Mouse (Mus musculus): ENCODE measurements around the gene Per3. TPM values are rescaled to one million over a fixed set of nuclear protein-coding genes. Genes with fewer than 3 reads are reported as not detected.

Per3 gene
- polyA plus RNA-seq, 1 experiment: 4.5 TPM

DNA sequence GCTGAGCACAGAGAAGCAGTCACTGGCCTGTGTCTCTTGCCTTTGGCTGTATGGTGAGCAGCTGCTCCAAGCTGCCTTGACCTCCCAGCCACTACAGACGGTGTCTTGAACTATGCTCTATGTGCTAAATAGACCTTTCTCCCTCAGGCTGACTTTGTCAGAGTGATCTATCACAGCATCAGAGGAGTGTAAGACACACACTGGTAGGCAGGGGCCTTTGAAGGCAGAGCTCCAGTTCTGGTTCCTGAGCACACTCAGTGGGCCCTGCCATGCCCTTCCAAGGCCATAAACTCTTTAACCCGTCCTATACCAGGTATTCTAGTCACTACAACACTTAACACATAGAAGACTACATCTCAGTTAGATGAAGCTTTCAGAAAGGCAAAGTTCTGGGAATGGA lies 36.9 kb upstream of the Per3 start:
- DNase-seq (ENCODE audit: low read depth in 1 of 2, low spot score in 2 of 2): no peak
- 77% methylated on average over 2 of the region's 2 CpGs for WGBS

GRCm38 (mm10) chr4:151074817-151075216 lies 30.4 kb upstream of the Per3 start:
- H3K27me3 ChIP-seq (ENCODE audit: control insufficient read depth, insufficient read depth, low read length): no peaks in the 10 kb centered on the region
- WGBS: 95% methylated on average over 15 of the region's 15 CpGs
- H3K36me3 ChIP-seq (ENCODE audit: control insufficient read depth, insufficient read depth, low read length): no peaks in the 10 kb centered on the region
- TF ChIP-seq CTCF (IDR thresholded peaks at IDR 0.05; ENCODE audit: extremely low read depth, insufficient read depth, insufficient read length, insufficient replicate concordance): no peak
- TF ChIP-seq POLR2A (IDR thresholded peaks at IDR 0.05; ENCODE audit: low read depth, low read length): no peak
- H3K27ac ChIP-seq (ENCODE audit: insufficient read depth, low read length): no peak overlapping the region
- H3K4me3 ChIP-seq (ENCODE audit: extremely low read depth, insufficient read depth, insufficient read length): no peak overlapping the region
- H3K4me1 ChIP-seq (ENCODE audit: control insufficient read depth, insufficient read depth, insufficient read length): no peaks in the 10 kb centered on the region
- DNase-seq (ENCODE audit: low read depth in 1 of 2, low spot score in 2 of 2): no peak

More for the DNA sequence above, 36.9 kb upstream of the Per3 start:
- no peak for TF ChIP-seq CTCF (IDR thresholded peaks at IDR 0.05; ENCODE audit: extremely low read depth, insufficient read depth, insufficient read length, insufficient replicate concordance)
- no peak for TF ChIP-seq POLR2A (IDR thresholded peaks at IDR 0.05; ENCODE audit: low read depth, low read length)
- no peaks in the 10 kb centered on the region for H3K36me3 ChIP-seq (ENCODE audit: control insufficient read depth, insufficient read depth, low read length)
- H3K4me3 ChIP-seq (ENCODE audit: extremely low read depth, insufficient read depth, insufficient read length): no peak overlapping the region
- no peak overlapping the region for H3K27ac ChIP-seq (ENCODE audit: insufficient read depth, low read length)
- H3K4me1 ChIP-seq (ENCODE audit: control insufficient read depth, insufficient read depth, insufficient read length): no peaks in the 10 kb centered on the region
- no peaks in the 10 kb centered on the region for H3K27me3 ChIP-seq (ENCODE audit: control insufficient read depth, insufficient read depth, low read length)

- WGBS: 46% methylated on average over 13 of the region's 13 CpGs
- H3K27me3 ChIP-seq (ENCODE audit: control insufficient read depth, insufficient read depth, low read length): no peaks in the 10 kb centered on the region
- H3K27ac ChIP-seq (ENCODE audit: insufficient read depth, low read length): no peak overlapping the region
- no peaks in the 10 kb centered on the region for H3K4me1 ChIP-seq (ENCODE audit: control insufficient read depth, insufficient read depth, insufficient read length)
- peak in 1 of 2 experiments; percentile 50 for DNase-seq (ENCODE audit: low read depth in 1 of 2, low spot score in 2 of 2)
- H3K4me3 ChIP-seq (ENCODE audit: extremely low read depth, insufficient read depth, insufficient read length): no peak overlapping the region
- H3K36me3 ChIP-seq (ENCODE audit: control insufficient read depth, insufficient read depth, low read length): no peaks in the 10 kb centered on the region
- TF ChIP-seq POLR2A (IDR thresholded peaks at IDR 0.05; ENCODE audit: low read depth, low read length) (no peak), CTCF (IDR thresholded peaks at IDR 0.05; ENCODE audit: extremely low read depth, insufficient read depth, insufficient read length, insufficient replicate concordance) (peak; percentile 34; the same call in 1 of the 2 replicates)
Observed at GRCm38 (mm10) chr4:151073108-151073744, 28.8 kb upstream of the Per3 start.

GRCm38 (mm10) chr4:151070962-151071361 lies 26.5 kb upstream of the Per3 start:
- DNase-seq (ENCODE audit: low read depth in 1 of 2, low spot score in 2 of 2): no peak
- no peak for TF ChIP-seq POLR2A (IDR thresholded peaks at IDR 0.05; ENCODE audit: low read depth, low read length)
- TF ChIP-seq CTCF (IDR thresholded peaks at IDR 0.05; ENCODE audit: extremely low read depth, insufficient read depth, insufficient read length, insufficient replicate concordance): no peak
- WGBS: 30% methylated on average over 7 of the region's 7 CpGs
- Histone ChIP-seq H3K36me3 (ENCODE audit: control insufficient read depth, insufficient read depth, low read length) (no peaks in the 10 kb centered on the region), H3K27ac (ENCODE audit: insufficient read depth, low read length) (no peak overlapping the region), H3K4me3 (ENCODE audit: extremely low read depth, insufficient read depth, insufficient read length) (no peak overlapping the region), H3K27me3 (ENCODE audit: control insufficient read depth, insufficient read depth, low read length) (no peaks in the 10 kb centered on the region), H3K4me1 (ENCODE audit: control insufficient read depth, insufficient read depth, insufficient read length) (no peaks in the 10 kb centered on the region)

DNA sequence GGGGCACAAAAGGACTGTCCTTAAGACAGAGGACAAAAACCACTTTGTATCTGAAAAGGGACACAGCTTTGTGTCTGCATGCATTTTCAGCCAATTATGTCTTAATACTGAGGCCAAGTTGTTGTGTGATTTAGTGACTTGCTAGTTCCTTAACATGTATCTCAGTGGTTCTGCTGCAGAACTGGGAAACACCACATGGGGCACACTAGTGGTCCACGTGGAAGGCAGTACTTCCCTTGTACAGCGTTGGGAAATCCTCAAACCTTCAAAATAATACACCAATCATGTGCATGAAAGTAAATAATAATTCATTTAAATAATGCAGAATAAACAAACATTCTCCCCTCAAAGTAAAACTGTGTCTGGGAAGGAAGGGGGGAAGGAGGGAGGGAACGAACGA lies 24.3 kb upstream of the Per3 start:
- H3K4me1 ChIP-seq (ENCODE audit: control insufficient read depth, insufficient read depth, insufficient read length): no peaks in the 10 kb centered on the region
- no peaks in the 10 kb centered on the region for H3K27me3 ChIP-seq (ENCODE audit: control insufficient read depth, insufficient read depth, low read length)
- H3K36me3 ChIP-seq (ENCODE audit: control insufficient read depth, insufficient read depth, low read length): no peaks in the 10 kb centered on the region
- no peak overlapping the region for H3K27ac ChIP-seq (ENCODE audit: insufficient read depth, low read length)
- H3K4me3 ChIP-seq (ENCODE audit: extremely low read depth, insufficient read depth, insufficient read length): no peak overlapping the region
- no peak for DNase-seq (ENCODE audit: low read depth in 1 of 2, low spot score in 2 of 2)
- 37% methylated on average over 4 of the region's 4 CpGs for WGBS
- TF ChIP-seq CTCF (IDR thresholded peaks at IDR 0.05; ENCODE audit: extremely low read depth, insufficient read depth, insufficient read length, insufficient replicate concordance): no peak
- TF ChIP-seq POLR2A (IDR thresholded peaks at IDR 0.05; ENCODE audit: low read depth, low read length): no peak

- Histone ChIP-seq H3K27ac (ENCODE audit: insufficient read depth, low read length) (no peak overlapping the region), H3K4me3 (ENCODE audit: extremely low read depth, insufficient read depth, insufficient read length) (no peak overlapping the region), H3K36me3 (ENCODE audit: control insufficient read depth, insufficient read depth, low read length) (no peaks in the 10 kb centered on the region), H3K27me3 (ENCODE audit: control insufficient read depth, insufficient read depth, low read length) (peaks cover 1% of the 10 kb centered on the region; the same call in 1 of the 2 replicates), H3K4me1 (ENCODE audit: control insufficient read depth, insufficient read depth, insufficient read length) (no peaks in the 10 kb centered on the region; the same call in 1 of the 2 replicates)
- 97% methylated on average over 4 of the region's 4 CpGs for WGBS
- TF ChIP-seq POLR2A (IDR thresholded peaks at IDR 0.05; ENCODE audit: low read depth, low read length) (no peak), CTCF (IDR thresholded peaks at IDR 0.05; ENCODE audit: extremely low read depth, insufficient read depth, insufficient read length, insufficient replicate concordance) (no peak)
- DNase-seq (ENCODE audit: low read depth in 1 of 2, low spot score in 2 of 2): no peak
Observed at GRCm38 (mm10) chr4:151059566-151059965, 15.1 kb upstream of the Per3 start.

GRCm38 (mm10) chr4:151058634-151059033 lies 14.2 kb upstream of the Per3 start:
- 89% methylated on average over 4 of the region's 4 CpGs for WGBS
- Histone ChIP-seq H3K27me3 (ENCODE audit: control insufficient read depth, insufficient read depth, low read length) (peaks cover 1% of the 10 kb centered on the region; the same call in 1 of the 2 replicates), H3K4me3 (ENCODE audit: extremely low read depth, insufficient read depth, insufficient read length) (no peak overlapping the region), H3K27ac (ENCODE audit: insufficient read depth, low read length) (no peak overlapping the region), H3K36me3 (ENCODE audit: control insufficient read depth, insufficient read depth, low read length) (peaks cover 2% of the 10 kb centered on the region; the same call in 1 of the 2 replicates), H3K4me1 (ENCODE audit: control insufficient read depth, insufficient read depth, insufficient read length) (no peaks in the 10 kb centered on the region; the same call in 1 of the 2 replicates)
- TF ChIP-seq CTCF (IDR thresholded peaks at IDR 0.05; ENCODE audit: extremely low read depth, insufficient read depth, insufficient read length, insufficient replicate concordance) (no peak), POLR2A (IDR thresholded peaks at IDR 0.05; ENCODE audit: low read depth, low read length) (no peak)
- DNase-seq (ENCODE audit: low read depth in 1 of 2, low spot score in 2 of 2): no peak

All from spleen, adult 2 months (tissue).